Mouse (Mus musculus) thymus, postnatal 4 days (tissue): ENCODE data around the gene Rmnd1.

ENCODE experiments used
- DNase-seq: peaks from one replicate; pipeline ENCODE4 v3.0.0; 2021

Rmnd1 gene

GRCm38 (mm10) chr10:4390550-4390949 lies 41.6 kb downstream of the Rmnd1 start:
- no peak for DNase-seq

- DNase-seq, result no peak
Measured at GRCm38 (mm10) chr10:4389461-4390112, 42.6 kb downstream of the Rmnd1 start.

GRCm38 (mm10) chr10:4389036-4389435 lies 43.2 kb downstream of the Rmnd1 start:
- DNase-seq, result no peak

- DNase-seq, result no peak
Measured at GRCm38 (mm10) chr10:4388384-4388745, 43.8 kb downstream of the Rmnd1 start.

- peak; percentile 81 for DNase-seq
Measured at GRCm38 (mm10) chr10:4387701-4388383, 44.3 kb downstream of the Rmnd1 start, which contains the start of gene Zbtb2. Zbtb2 (minus strand) TSS chr10:4388108.

- DNase-seq, result peak; percentile 96
Measured at GRCm38 (mm10) chr10:4386609-4387591, 45.3 kb downstream of the Rmnd1 start.

- no peak for DNase-seq
Measured at GRCm38 (mm10) chr10:4384244-4384643, 47.9 kb downstream of the Rmnd1 start.

- no peak for DNase-seq
Measured at GRCm38 (mm10) chr10:4380748-4381147, 51.4 kb downstream of the Rmnd1 start.

- no peak for DNase-seq
Measured at GRCm38 (mm10) chr10:4376931-4377330, 55.3 kb downstream of the Rmnd1 start.

GRCm38 (mm10) chr10:4376461-4376860 lies 55.7 kb downstream of the Rmnd1 start:
- no peak for DNase-seq

- DNase-seq, result no peak
Measured at GRCm38 (mm10) chr10:4375267-4375666, 56.9 kb downstream of the Rmnd1 start.

- DNase-seq, result no peak
Measured at GRCm38 (mm10) chr10:4374734-4375133, 57.5 kb downstream of the Rmnd1 start.

- no peak for DNase-seq
Measured at GRCm38 (mm10) chr10:4374239-4374638, 57.9 kb downstream of the Rmnd1 start.

GRCm38 (mm10) chr10:4373558-4373957 lies 58.6 kb downstream of the Rmnd1 start:
- no peak for DNase-seq

GRCm38 (mm10) chr10:4372011-4372410 lies 60.2 kb downstream of the Rmnd1 start:
- peak; percentile 55 for DNase-seq

GRCm38 (mm10) chr10:4370105-4370504 lies 62.1 kb downstream of the Rmnd1 start:
- DNase-seq, result peak; percentile 59

GRCm38 (mm10) chr10:4364618-4365017 lies 67.6 kb downstream of the Rmnd1 start:
- DNase-seq, result no peak

- no peak for DNase-seq
Measured at GRCm38 (mm10) chr10:4357435-4357834, 74.8 kb downstream of the Rmnd1 start.

- no peak for DNase-seq
Measured at GRCm38 (mm10) chr10:4356640-4357039, 75.5 kb downstream of the Rmnd1 start.

GRCm38 (mm10) chr10:4355882-4356451 lies 76.2 kb downstream of the Rmnd1 start:
- DNase-seq, result peak; percentile 50

GRCm38 (mm10) chr10:4354371-4355260 lies 77.6 kb downstream of the Rmnd1 start:
- no peak for DNase-seq
